Mouse (Mus musculus) spleen, adult 2 months (tissue): Measurements from ENCODE around the gene Atg7.

Experiments used
- CTCF ChIP-seq: fragments of 200-500 bp; IDR thresholded peaks from 2 replicates; pipeline ENCODE4 v1.5.1; 2011; ENCODE audit warnings: mild to moderate bottlenecking, inconsistent platforms; ENCODE audit not compliant: insufficient read depth, insufficient read length, insufficient replicate concordance; ENCODE audit errors: extremely low read depth
- POLR2A ChIP-seq: fragments of 200-500 bp; IDR thresholded peaks from 2 replicates; pipeline ENCODE4 v1.6.1; 2011; ENCODE audit warnings: low read depth, low read length, inconsistent platforms

DNA sequence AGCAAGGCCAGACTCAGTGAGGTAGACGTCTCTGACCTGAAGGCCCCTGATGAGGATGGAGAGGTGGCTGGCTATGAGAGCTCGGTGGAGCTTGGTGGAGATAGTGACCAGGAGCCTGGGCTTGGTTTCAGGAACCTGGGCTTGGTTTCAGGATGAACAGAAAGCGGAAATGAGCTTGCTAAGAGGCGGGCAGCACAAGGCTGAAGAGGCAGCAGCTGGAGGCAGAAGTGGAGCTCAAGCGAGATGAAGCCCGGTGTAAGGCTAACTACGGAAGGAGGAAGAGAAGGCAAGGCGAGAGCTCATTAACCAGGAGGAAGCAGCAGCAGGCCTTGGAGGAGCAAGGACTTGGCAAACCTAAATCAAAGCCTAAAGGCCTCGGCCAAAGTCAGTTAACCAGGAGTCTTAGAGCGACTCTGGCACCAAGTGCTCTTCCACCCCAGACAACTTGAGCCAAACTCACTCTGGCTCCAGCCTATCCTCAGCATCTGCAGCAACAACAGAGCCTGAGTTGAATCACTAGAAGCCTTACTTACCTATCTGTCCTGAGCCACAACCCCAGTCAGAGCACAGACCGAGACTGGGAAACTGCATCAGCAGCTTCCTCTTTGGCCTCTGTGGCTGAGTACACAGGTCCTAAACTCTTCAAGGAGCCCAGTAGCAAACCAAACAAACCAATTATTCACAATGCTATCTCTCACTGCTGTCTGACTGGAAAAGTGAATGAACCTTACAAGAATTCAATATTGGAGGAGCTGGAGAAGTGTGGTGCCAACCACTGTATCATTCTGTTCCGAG, 99.5 kb downstream of the Atg7 start:
- TF ChIP-seq CTCF = no peak
- TF ChIP-seq POLR2A = no peak
